In the genomic region with DNA sequence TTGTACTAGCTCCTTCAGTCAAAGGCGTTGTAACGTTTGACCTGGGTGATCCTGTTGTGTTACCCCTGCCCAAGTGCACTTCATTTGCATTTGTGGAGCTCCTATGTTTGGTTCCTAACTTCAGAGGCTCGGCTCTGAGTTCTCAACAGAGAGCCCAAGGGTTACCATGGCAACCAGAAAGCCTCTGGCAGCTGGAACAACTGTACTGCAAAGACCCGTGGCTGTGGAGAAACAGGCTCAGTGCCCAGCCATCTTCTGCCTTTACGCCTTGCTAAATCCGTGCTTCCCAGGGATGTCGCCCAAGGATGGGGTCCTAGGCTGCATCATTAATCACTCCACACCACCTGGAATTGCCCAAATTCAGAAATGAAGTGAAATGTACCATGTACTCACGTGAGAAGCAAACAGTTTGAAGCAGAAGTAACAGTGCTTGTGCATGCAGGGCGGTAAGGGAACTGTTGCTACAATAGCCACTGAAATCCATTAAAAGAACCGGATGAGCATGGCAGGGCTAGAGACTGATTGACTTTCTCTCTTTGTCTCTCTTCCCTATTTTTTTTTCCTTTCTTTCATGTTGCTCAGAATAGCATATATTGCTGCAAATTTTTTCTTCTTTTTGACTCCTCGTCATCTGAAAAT, we compare ENCODE assay signal across 8 mouse cellular contexts. TPM values are rescaled to one million over a fixed set of nuclear protein-coding genes. Genes with fewer than 3 reads are reported as not detected.
A peak's percentile ranks its signal among the peaks of the same experiment; 100 is the strongest.
DNase-seq lines count a peak whose midpoint lies in the region; ATAC-seq and TF ChIP-seq lines count a peak whose summit lies in the region.
"Had no signal": no experiment of that assay in that cellular context is flagged by ENCODE, and none has a peak within 500 bp of the region (broad histone marks: within the 10 kb centered on the region; RNA-seq: fewer than 3 reads in every experiment).

No protein-coding gene starts in this region.

- H3K27me3 ChIP-seq in forebrain, embryonic 11.5 days (ENCODE audit: control insufficient read depth, insufficient read depth, low read length) = no peaks in the 10 kb centered on the region
- no peaks in the 10 kb centered on the region for H3K27me3 ChIP-seq in midbrain, embryonic 14.5 days (ENCODE audit: control insufficient read depth, insufficient read depth, low read length)

- H3K36me3 ChIP-seq in forebrain, embryonic 11.5 days (ENCODE audit: control insufficient read depth, insufficient read depth, low read length) = no peaks in the 10 kb centered on the region
- no peaks in the 10 kb centered on the region for H3K36me3 ChIP-seq in midbrain, embryonic 14.5 days (ENCODE audit: control insufficient read depth, insufficient read depth, low read length)

- TF ChIP-seq CTCF in layer of hippocampus, adult 2 months (conservative IDR thresholded peaks at IDR 0.05) = no peak

- ATAC-seq in forebrain, embryonic 11.5 days (replicated peaks; ENCODE audit: low FRiP score) = peak; percentile 97
- ATAC-seq in midbrain, embryonic 14.5 days (ENCODE audit: low FRiP score, low TSS enrichment) = peak; percentile 92

- H3K4me2 ChIP-seq in forebrain, embryonic 11.5 days (ENCODE audit: low read depth, low read length, severe bottlenecking) = peak overlapping the region; percentile 74
- H3K4me2 ChIP-seq in midbrain, embryonic 14.5 days (ENCODE audit: low read length) = peak overlapping the region; percentile 85

- WGBS in forebrain, embryonic 11.5 days = 9% methylated on average over 11 of the region's 11 CpGs
- 3% methylated on average over 11 of the region's 11 CpGs for WGBS in midbrain, embryonic 14.5 days

- H3K9me3 ChIP-seq in forebrain, embryonic 11.5 days (ENCODE audit: control insufficient read depth, low read length) = no peaks in the 10 kb centered on the region
- no peaks in the 10 kb centered on the region for H3K9me3 ChIP-seq in midbrain, embryonic 14.5 days (ENCODE audit: control insufficient read depth, low read length)

- DNase-seq in ES-CJ7 (ENCODE audit: low read depth, low spot score) = peak; percentile 85
- peak; percentile 24 for DNase-seq in Muller cell, postnatal 12 days (ENCODE audit: inconsistent ontology term)
- DNase-seq in forebrain, embryonic 11.5 days (ENCODE audit: low spot score) = peak; percentile 77
- DNase-seq in layer of hippocampus, adult 2 months (ENCODE audit: low spot score in 2 of 2) = peak; percentile 24 to 44
- peak; percentile 96 for DNase-seq in midbrain, embryonic 14.5 days
- peak; percentile 4 for DNase-seq in yolk sac, embryonic 10.5 days (ENCODE audit: low spot score)
- DNase-seq in lung, adult 18-20 months = no peak

- H3K4me1 ChIP-seq in forebrain, embryonic 11.5 days (replicated peaks; ENCODE audit: control insufficient read depth, insufficient read depth, low read length) = no peaks in the 10 kb centered on the region; the same call in 1 of the 2 replicates
- H3K4me1 ChIP-seq in midbrain, embryonic 14.5 days (ENCODE audit: control insufficient read depth, insufficient read depth, low read length) = no peaks in the 10 kb centered on the region

- peak overlapping the region; percentile 36 for H3K4me3 ChIP-seq in forebrain, embryonic 11.5 days (ENCODE audit: low read depth, low read length)
- peak overlapping the region; percentile 72 for H3K4me3 ChIP-seq in layer of hippocampus, adult 2 months
- peak overlapping the region; percentile 51 for H3K4me3 ChIP-seq in midbrain, embryonic 14.5 days (replicated peaks; ENCODE audit: low read depth, low read length)

- H3K9ac ChIP-seq in forebrain, embryonic 11.5 days (ENCODE audit: low read length) = no peak overlapping the region; the same call in 1 of the 2 replicates
- peak overlapping the region; percentile 56 for H3K9ac ChIP-seq in midbrain, embryonic 14.5 days (replicated peaks; ENCODE audit: low read length)

- no peak overlapping the region for H3K27ac ChIP-seq in forebrain, embryonic 11.5 days (ENCODE audit: low read depth, low read length)
- H3K27ac ChIP-seq in layer of hippocampus, adult 2 months = peak overlapping the region; percentile 67; the same call in 1 of the 2 replicates
- peak overlapping the region; percentile 77 for H3K27ac ChIP-seq in midbrain, embryonic 14.5 days (replicated peaks; ENCODE audit: low read depth, low read length)

RNA-seq across cellular contexts. Expression of gene Gabrg1, which starts 0.8 kb away (rescaled TPM):
- 0.61 and 0.71 TPM in 2 replicates for polyA plus RNA-seq in forebrain, embryonic 11.5 days (2014; fragmentation: Nextera tagmentation; extraction: Ambion mirVana)
- total RNA-seq in layer of hippocampus, adult 2 months (2021) = 10 to 100 TPM; 14.5 to 15.3 TPM
- polyA plus RNA-seq in midbrain, embryonic 14.5 days (2014; fragmentation: Nextera tagmentation; extraction: Ambion mirVana) = 14.0 and 16.7 TPM in 2 replicates
- total RNA-seq: common myeloid progenitor, adult 5-6 weeks had no signal

Comparison
In these comparisons a context has a peak if more than half of its experiments do, and no peak if none do; other contexts are left out.
1. DNase-seq: peak in ES-CJ7 (single experiment), Muller cell, postnatal 12 days (single experiment), forebrain, embryonic 11.5 days (single experiment), layer of hippocampus, adult 2 months (2 of 2), midbrain, embryonic 14.5 days (single experiment) and yolk sac, embryonic 10.5 days (single experiment); none in lung, adult 18-20 months (0 of 2).
2. Peak in every context shown above with its lines, with median percentiles within 50 percentile points of each other: H3K4me3 ChIP-seq.